In genomic region chr10:79089000-79089399, GRCm38 (mm10) we compare ENCODE assay signal across 30 mouse cellular contexts. TPM values are rescaled to one million over a fixed set of nuclear protein-coding genes. Genes with fewer than 3 reads are reported as not detected.
DNase-seq lines count a peak whose midpoint lies in the region; ATAC-seq and TF ChIP-seq lines count a peak whose summit lies in the region.
"Had no signal": no experiment of that assay in that cellular context is flagged by ENCODE, and none has a peak within 500 bp of the region (broad histone marks: within the 10 kb centered on the region; RNA-seq: fewer than 3 reads in every experiment).

No protein-coding gene starts in this region.

- H3K9me3 ChIP-seq in lung, embryonic 16.5 days (ENCODE audit: control insufficient read depth, low read length) = no peaks in the 10 kb centered on the region
- H3K9me3 ChIP-seq: embryonic facial prominence, embryonic 15.5 days; heart, embryonic 13.5 days had no signal

- no peak overlapping the region for H3K9ac ChIP-seq in lung, embryonic 16.5 days (ENCODE audit: low read length)
- H3K9ac ChIP-seq: embryonic facial prominence, embryonic 15.5 days; forebrain, postnatal 0 days; heart, embryonic 13.5 days; hindbrain, embryonic 15.5 days had no signal

- H3K4me2 ChIP-seq in lung, embryonic 16.5 days (ENCODE audit: low read depth, low read length) = no peak overlapping the region
- H3K4me2 ChIP-seq: embryonic facial prominence, embryonic 15.5 days; heart, embryonic 13.5 days; hindbrain, embryonic 15.5 days had no signal

- no peak for DNase-seq in frontal cortex, postnatal 25 days (ENCODE audit: low spot score in 2 of 2)
- no peak for DNase-seq in lung, postnatal 25 days (ENCODE audit: low spot score)
- peak; percentile 20 for DNase-seq in brain, embryonic 14.5 days (ENCODE audit: low read depth)
- peak; percentile 10 for DNase-seq in lung, postnatal 36 days
- DNase-seq in right cerebral cortex, adult 18-20 months = no peak
- no peak for DNase-seq in adrenal gland, postnatal 14 days
- DNase-seq: adrenal gland, postnatal 25 days; cerebellum, adult 11 months; cerebellum, adult 8-10 months; cerebellum, postnatal 14 days; embryo, embryonic 11 days; forebrain, postnatal 0 days; gastrocnemius, postnatal 36 days; heart, adult 11 months; heart, postnatal 36 days had no signal

- peaks cover 51% of the 10 kb centered on the region for H3K36me3 ChIP-seq in lung, embryonic 16.5 days (ENCODE audit: control insufficient read depth, insufficient read depth, low read length)

- 62% methylated on average over 4 of the region's 4 CpGs for WGBS in lung, embryonic 16.5 days

- TF ChIP-seq CTCF in brain, embryonic 14.5 days (IDR thresholded peaks at IDR 0.05; ENCODE audit: borderline replicate concordance, extremely low read depth, insufficient read depth, insufficient read length) = no peak

- peak; percentile 64 for ATAC-seq in frontal cortex, adult (ENCODE audit: low TSS enrichment)
- peak; percentile 60 for ATAC-seq in lung, embryonic 16.5 days (ENCODE audit: low read depth)
- ATAC-seq: forebrain, postnatal 0 days had no signal

- no peaks in the 10 kb centered on the region for H3K27me3 ChIP-seq in lung, embryonic 16.5 days (ENCODE audit: control insufficient read depth, insufficient read depth, low read depth, low read length)
- H3K27me3 ChIP-seq: embryonic facial prominence, embryonic 15.5 days; heart, embryonic 13.5 days; hindbrain, embryonic 15.5 days had no signal

- TF ChIP-seq POLR2A in brain, embryonic 14.5 days (IDR thresholded peaks at IDR 0.05; ENCODE audit: borderline replicate concordance, extremely low read depth, insufficient read depth, insufficient read length, poor library complexity, severe bottlenecking) = no peak

- no peaks in the 10 kb centered on the region for H3K4me1 ChIP-seq in lung, embryonic 16.5 days (replicated peaks; ENCODE audit: control insufficient read depth, insufficient read depth, low read length)
- H3K4me1 ChIP-seq: embryonic facial prominence, embryonic 15.5 days; hindbrain, embryonic 15.5 days had no signal

- H3K4me3 ChIP-seq in lung, embryonic 16.5 days (ENCODE audit: low read length) = no peak overlapping the region
- H3K4me3 ChIP-seq: embryonic facial prominence, embryonic 15.5 days; erythroblast, embryonic 14.5 days; heart, embryonic 13.5 days; hindbrain, embryonic 15.5 days had no signal

- no peak overlapping the region for H3K27ac ChIP-seq in lung, embryonic 16.5 days (ENCODE audit: low read length)
- H3K27ac ChIP-seq: embryonic facial prominence, embryonic 15.5 days; heart, embryonic 13.5 days; hindbrain, embryonic 15.5 days had no signal

RNA-seq across cellular contexts. Expression of gene 2610008E11Rik, which starts 8.4 kb away (rescaled TPM):
- 31.1 and 32.0 TPM in 2 replicates for polyA plus RNA-seq in lung, embryonic 16.5 days (2015; fragmentation: Nextera tagmentation; extraction: Ambion mirVana)
- polyA plus RNA-seq in brain, embryonic 14.5 days (2012; rRNA removed) = 18.9 and 29.3 TPM in 2 replicates
- total RNA-seq in adrenal gland, postnatal 14 days (2021) = 14.4 and 18.8 TPM in 2 replicates

RNA-seq across cellular contexts. Expression of gene Vmn2r80, which starts 59.6 kb away (rescaled TPM):
- polyA plus RNA-seq in lung, embryonic 16.5 days (2015; fragmentation: Nextera tagmentation; extraction: Ambion mirVana) = not detected in 2 replicates
- polyA plus RNA-seq in brain, embryonic 14.5 days (2012; rRNA removed) = not detected in 2 replicates
- total RNA-seq in adrenal gland, postnatal 14 days (2021) = not detected in 2 replicates
- total RNA-seq: adrenal gland, adult 18-20 months; adrenal gland, postnatal 25 days; common myeloid progenitor, adult 5-6 weeks; forebrain, postnatal 0 days; gastrocnemius, adult 8-10 months; gastrocnemius, postnatal 36 days; heart, postnatal 36 days; MEL had no signal
- polyA plus RNA-seq: C2C12; embryonic facial prominence, embryonic 11.5 days; embryonic facial prominence, embryonic 15.5 days; erythroblast, embryonic 14.5 days; forebrain, embryonic 11.5 days; forebrain, postnatal 0 days; heart, embryonic 13.5 days; heart, postnatal 0 days; hindbrain, embryonic 11.5 days; hindbrain, embryonic 15.5 days had no signal

Comparison
In these comparisons a context has a peak if more than half of its experiments do, and no peak if none do; other contexts are left out.
1. DNase-seq: peak in brain, embryonic 14.5 days (single experiment) and lung, postnatal 36 days (single experiment); none in frontal cortex, postnatal 25 days (0 of 2), lung, postnatal 25 days (single experiment), right cerebral cortex, adult 18-20 months (single experiment) and adrenal gland, postnatal 14 days (single experiment).